Comparison of ENCODE assay signal across 29 mouse cellular contexts in the genomic region with DNA sequence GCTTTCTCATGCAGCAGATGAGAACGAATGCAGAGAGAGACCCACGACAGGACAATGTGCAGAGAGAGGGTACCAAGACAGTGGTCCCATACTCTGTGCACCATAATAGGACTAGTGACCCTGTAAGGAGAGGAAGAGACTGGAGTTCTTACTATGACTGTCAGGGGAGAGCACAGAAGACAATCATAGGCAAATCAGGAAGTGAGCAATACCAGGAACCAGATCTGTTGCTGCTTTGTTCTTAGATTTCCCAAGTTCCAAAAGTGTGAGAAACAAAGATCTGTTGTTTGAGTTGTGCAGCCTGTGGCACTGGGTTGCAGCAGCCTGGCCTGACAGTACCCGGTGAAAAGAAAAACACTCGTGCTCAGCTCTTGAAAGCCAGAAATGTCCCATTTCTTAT. TPM values are rescaled to one million over a fixed set of nuclear protein-coding genes. Genes with fewer than 3 reads are reported as not detected.
DNase-seq lines count a peak whose midpoint lies in the region; ATAC-seq lines count a peak whose summit lies in the region.
"Had no signal": no experiment of that assay in that cellular context is flagged by ENCODE, and none has a peak within 500 bp of the region (broad histone marks: within the 10 kb centered on the region; RNA-seq: fewer than 3 reads in every experiment).

No protein-coding gene starts in this region.

- ATAC-seq in megakaryocyte progenitor cell, adult 5-6 weeks (replicated peaks; ENCODE audit: poor library complexity) = peak; percentile 65
- no peak for ATAC-seq in forebrain, embryonic 14.5 days
- ATAC-seq: forebrain, postnatal 0 days; intestine, postnatal 0 days; midbrain, embryonic 13.5 days had no signal

- peak; percentile 54 for DNase-seq in lung, postnatal 36 days
- DNase-seq in lung, postnatal 25 days (ENCODE audit: low spot score) = no peak
- DNase-seq in cerebellum, adult 9-11 months = no peak
- no peak for DNase-seq in cerebellum, postnatal 36 days
- no peak for DNase-seq in forebrain, embryonic 14.5 days (ENCODE audit: low spot score)
- DNase-seq: adrenal gland, postnatal 25 days; cerebellum, adult 18-20 months; cerebellum, postnatal 25 days; embryo, embryonic 11 days; forebrain, postnatal 0 days; heart, postnatal 36 days; kidney, postnatal 14 days; layer of hippocampus, adult 9-11 months; thymus, adult 18-20 months; thymus, postnatal 25 days had no signal

- peak overlapping the region; percentile 6; the same call in 1 of the 2 replicates for H3K27ac ChIP-seq in brown adipose tissue, adult 24 weeks (replicated peaks; ENCODE audit: low read depth, low read length)
- no peak overlapping the region for H3K27ac ChIP-seq in forebrain, embryonic 14.5 days (ENCODE audit: low read depth, low read length)
- H3K27ac ChIP-seq: embryonic facial prominence, embryonic 12.5 days; forebrain, embryonic 10.5 days; heart, embryonic 15.5 days; hindbrain, embryonic 12.5 days; limb, embryonic 10.5 days; limb, embryonic 15.5 days; liver, embryonic 14.5 days; lung, embryonic 15.5 days; midbrain, embryonic 13.5 days; stomach, embryonic 15.5 days had no signal

- H3K9ac ChIP-seq in forebrain, embryonic 14.5 days (ENCODE audit: low read length) = no peak overlapping the region
- H3K9ac ChIP-seq: embryonic facial prominence, embryonic 12.5 days; forebrain, postnatal 0 days; heart, embryonic 15.5 days; hindbrain, embryonic 12.5 days; limb, embryonic 15.5 days; liver, embryonic 14.5 days; lung, embryonic 15.5 days; midbrain, embryonic 13.5 days; stomach, embryonic 15.5 days had no signal

- H3K36me3 ChIP-seq in forebrain, embryonic 14.5 days (ENCODE audit: control insufficient read depth, insufficient read depth, low read length) = no peaks in the 10 kb centered on the region
- H3K36me3 ChIP-seq: embryonic facial prominence, embryonic 12.5 days; forebrain, embryonic 10.5 days; heart, embryonic 15.5 days; hindbrain, embryonic 12.5 days; limb, embryonic 10.5 days; limb, embryonic 15.5 days; lung, embryonic 15.5 days; midbrain, embryonic 13.5 days; stomach, embryonic 15.5 days had no signal

- H3K27me3 ChIP-seq in forebrain, embryonic 14.5 days (replicated peaks; ENCODE audit: control insufficient read depth, insufficient read depth, low read length) = no peaks in the 10 kb centered on the region
- H3K27me3 ChIP-seq: embryonic facial prominence, embryonic 12.5 days; heart, embryonic 15.5 days; hindbrain, embryonic 12.5 days; limb, embryonic 15.5 days; lung, embryonic 15.5 days; megakaryocyte, embryonic 14.5 days; midbrain, embryonic 13.5 days; stomach, embryonic 15.5 days had no signal

- no peak overlapping the region for H3K4me2 ChIP-seq in forebrain, embryonic 14.5 days (ENCODE audit: low read length)
- H3K4me2 ChIP-seq: embryonic facial prominence, embryonic 12.5 days; heart, embryonic 15.5 days; hindbrain, embryonic 12.5 days; limb, embryonic 15.5 days; lung, embryonic 15.5 days; midbrain, embryonic 13.5 days; stomach, embryonic 15.5 days had no signal

- H3K4me1 ChIP-seq in brown adipose tissue, adult 24 weeks (ENCODE audit: control insufficient read depth, insufficient read depth, insufficient read length, low read length) = peaks cover 9% of the 10 kb centered on the region; the same call in 1 of the 2 replicates
- H3K4me1 ChIP-seq in forebrain, embryonic 14.5 days (ENCODE audit: control insufficient read depth, insufficient read depth, low read length) = no peaks in the 10 kb centered on the region
- H3K4me1 ChIP-seq: embryonic facial prominence, embryonic 12.5 days; forebrain, embryonic 10.5 days; heart, embryonic 15.5 days; hindbrain, embryonic 12.5 days; midbrain, embryonic 13.5 days; stomach, embryonic 15.5 days had no signal

- no peak overlapping the region for H3K4me3 ChIP-seq in brown adipose tissue, adult 24 weeks (ENCODE audit: insufficient read depth, low read depth, low read length)
- no peak overlapping the region for H3K4me3 ChIP-seq in forebrain, embryonic 14.5 days (ENCODE audit: low read depth, low read length)
- H3K4me3 ChIP-seq: embryonic facial prominence, embryonic 12.5 days; forebrain, embryonic 10.5 days; heart, embryonic 15.5 days; hindbrain, embryonic 12.5 days; limb, embryonic 10.5 days; limb, embryonic 15.5 days; lung, embryonic 15.5 days; megakaryocyte, embryonic 14.5 days; midbrain, embryonic 13.5 days; stomach, embryonic 15.5 days had no signal

- WGBS in forebrain, embryonic 14.5 days = 87% methylated on average over 4 of the region's 4 CpGs

- no peaks in the 10 kb centered on the region for H3K9me3 ChIP-seq in forebrain, embryonic 14.5 days (replicated peaks; ENCODE audit: control insufficient read depth, low read length)
- H3K9me3 ChIP-seq: embryonic facial prominence, embryonic 12.5 days; forebrain, embryonic 10.5 days; heart, embryonic 15.5 days; hindbrain, embryonic 12.5 days; limb, embryonic 10.5 days; limb, embryonic 15.5 days; lung, embryonic 15.5 days; megakaryocyte, embryonic 14.5 days; midbrain, embryonic 13.5 days; stomach, embryonic 15.5 days had no signal

RNA-seq across cellular contexts. Expression of a gene that starts 34.1 kb away (rescaled TPM):
- 4.9 and 7.5 TPM in 2 replicates for polyA plus RNA-seq in brown adipose tissue, adult 24 weeks (2012; ENCODE audit: insufficient read depth, insufficient read length, missing spikeins)
- total RNA-seq in megakaryocyte progenitor cell, adult 5-6 weeks (2015) = 16.8 and 18.6 TPM in 2 replicates
- total RNA-seq in megakaryocyte progenitor cell, adult 5-6 weeks (2017) = 19.7 and 23.1 TPM in 2 replicates
- polyA plus RNA-seq in forebrain, embryonic 14.5 days (2014; fragmentation: Nextera tagmentation; extraction: Ambion mirVana) = 25.0 and 27.7 TPM in 2 replicates
